Mouse (Mus musculus) heart, embryonic 13.5 days (tissue): ENCODE data around the gene Mgat3. TPM values are rescaled to one million over a fixed set of nuclear protein-coding genes. Genes with fewer than 3 reads are reported as not detected.
A peak's percentile ranks its signal among the peaks of the same experiment; 100 is the strongest.

Source experiments
- ATAC-seq: fragments of 200-750 bp; cut with Nextera tagmentation; 2 replicates; pipeline ENCODE4 v1.8.0; 2017; ENCODE audit warnings: moderate TSS enrichment; ENCODE audit not compliant: insufficient number of reproducible peaks, low FRiP score, low TSS enrichment; ENCODE audit errors: extremely low read depth
- H3K27ac ChIP-seq: fragments of 300-500 bp; sonication (generic); replicated peaks from 2 replicates; pipeline ENCODE4 v1.5.1; 2015; ENCODE audit warnings: moderate library complexity, mild to moderate bottlenecking, inconsistent platforms
- H3K27me3 ChIP-seq: fragments of 300-500 bp; sonication (generic); replicated peaks from 2 replicates; pipeline ENCODE4 v1.6.1; 2015; ENCODE audit warnings: mild to moderate bottlenecking, inconsistent platforms
- H3K36me3 ChIP-seq: fragments of 300-500 bp; sonication (generic); 2 replicates; pipeline ENCODE4 v1.6.1; 2015; ENCODE audit warnings: mild to moderate bottlenecking, inconsistent platforms
- H3K4me1 ChIP-seq: fragments of 300-500 bp; sonication (generic); 2 replicates; pipeline ENCODE4 v1.6.1; 2015; ENCODE audit warnings: inconsistent platforms
- H3K4me2 ChIP-seq: fragments of 300-500 bp; sonication (generic); 2 replicates; pipeline ENCODE4 v1.6.1; 2015; ENCODE audit warnings: inconsistent platforms, mild to moderate bottlenecking, moderate library complexity
- H3K4me3 ChIP-seq: fragments of 300-500 bp; sonication (generic); 2 replicates; pipeline ENCODE4 v1.5.1; 2015; ENCODE audit warnings: moderate library complexity, mild to moderate bottlenecking, inconsistent platforms
- H3K9ac ChIP-seq: fragments of 300-500 bp; sonication (generic); 2 replicates; pipeline ENCODE4 v1.6.1; 2015; ENCODE audit warnings: inconsistent platforms, mild to moderate bottlenecking, moderate library complexity
- H3K9me3 ChIP-seq: fragments of 300-500 bp; sonication (generic); 2 replicates; pipeline ENCODE4 v1.6.1; 2016; ENCODE audit warnings: inconsistent platforms
- WGBS: fragments of 180-500 bp; shearing (Covaris S2); methylation state at CpG from one replicate; pipeline ENCODE4 v1.1.7; 2015; ENCODE audit warnings: mixed read lengths; 5-methylcytosine and 5-hydroxymethylcytosine counted together
- polyA plus RNA-seq: library from polyadenylated mRNA; unstranded; fragments of >200 nt; fragmentation: Nextera tagmentation; extraction: Ambion mirVana; gene quantifications from 2 replicates; pipeline ENCODE4 v1.2.1, GENCODE M21; 2015

The Mgat3 gene
- polyA plus RNA-seq, 1 experiment from 2014 or later: 1.2 TPM

DNA sequence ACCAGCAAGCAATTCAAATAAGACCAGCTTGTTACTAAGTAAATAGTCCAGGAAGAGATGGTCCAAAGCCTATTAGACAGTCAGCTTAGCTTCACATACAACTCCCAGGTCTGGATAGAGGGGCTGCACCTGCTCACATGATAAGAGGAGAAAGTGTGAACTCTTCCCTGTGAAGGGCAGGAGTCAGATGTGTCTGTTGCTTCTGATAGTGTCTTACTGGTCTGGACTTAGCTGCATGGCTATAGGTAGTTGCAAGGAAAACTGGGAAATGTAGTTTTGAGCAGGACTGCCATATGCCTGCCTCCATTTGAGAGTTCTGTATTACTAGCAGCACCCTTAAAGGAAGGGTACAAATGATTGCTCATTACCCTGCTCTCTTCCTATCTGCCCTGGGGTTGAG, 40.2 kb downstream of the Mgat3 start:
- ATAC-seq: no peak
- peaks cover 8% of the 10 kb centered on the region; the same call in 1 of the 2 replicates for H3K36me3 ChIP-seq
- 0 out of 2 replicates have a peak, but pooled peaks cover 4% of the 10 kb centered on the region for H3K27me3 ChIP-seq

DNA sequence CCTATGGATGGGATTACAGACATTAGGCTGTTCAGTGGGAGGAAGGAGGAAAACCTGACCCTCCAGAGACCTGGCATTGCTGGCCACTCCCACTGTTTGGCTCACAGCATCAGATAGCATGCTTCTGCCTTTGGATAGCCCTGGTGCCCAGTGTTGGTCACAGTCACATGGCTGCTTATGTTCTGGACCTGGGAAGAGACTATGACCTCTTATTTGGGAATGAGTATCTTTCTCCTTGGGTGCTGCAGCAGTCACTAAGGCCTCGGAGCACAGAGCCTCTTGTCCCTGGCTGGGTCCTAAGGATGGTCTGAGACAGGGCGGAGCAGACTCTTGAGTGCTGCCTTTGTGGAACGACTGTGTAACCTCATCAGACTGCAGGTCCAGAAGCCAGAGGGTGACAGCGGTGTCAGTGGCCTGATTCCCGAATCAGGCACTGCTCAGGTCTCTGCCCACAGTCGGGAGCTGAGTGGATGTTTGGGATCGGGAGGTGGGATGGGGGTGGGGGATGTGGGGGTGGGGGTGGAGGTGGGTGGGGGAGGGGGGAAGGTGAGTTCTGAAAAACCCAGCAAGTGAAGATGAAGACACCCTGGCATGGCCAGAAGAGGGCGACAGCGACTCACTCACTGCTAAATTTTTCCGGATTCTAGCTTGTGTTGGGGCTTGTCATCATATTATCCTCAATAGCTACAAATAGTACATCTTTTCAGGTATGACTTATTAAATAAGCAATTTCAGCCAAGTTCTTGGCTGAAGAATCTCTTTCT, 42.4 kb downstream of the Mgat3 start:
- no peak overlapping the region for H3K4me3 ChIP-seq
- WGBS: 15% methylated on average over 10 of the region's 10 CpGs
- no peak for ATAC-seq

More for the DNA sequence above, 40.2 kb downstream of the Mgat3 start:
- H3K4me3 ChIP-seq: no peak overlapping the region
- no peaks in the 10 kb centered on the region for H3K9me3 ChIP-seq
- no peak overlapping the region for H3K9ac ChIP-seq
- no peak overlapping the region for H3K4me2 ChIP-seq
- H3K27ac ChIP-seq: no peak overlapping the region
- H3K4me1 ChIP-seq: no peaks in the 10 kb centered on the region

DNA sequence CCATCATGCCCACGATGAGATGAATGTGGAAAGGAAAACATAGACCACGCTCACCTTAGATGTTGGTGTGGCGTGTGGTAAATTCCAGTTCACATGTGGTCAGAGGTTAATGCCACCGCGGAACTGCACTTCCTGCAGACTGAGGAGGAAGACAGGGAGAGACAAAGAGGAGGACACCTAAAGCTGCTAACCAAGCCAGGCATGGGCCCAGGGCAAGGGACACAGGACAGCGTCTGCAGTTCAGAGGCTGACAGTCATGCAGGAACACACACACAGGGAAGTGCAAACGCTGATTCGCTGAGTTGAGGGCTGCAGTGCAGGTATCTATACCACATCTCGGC, 42.9 kb downstream of the Mgat3 start:
- H3K27me3 ChIP-seq: no peaks in the 10 kb centered on the region
- H3K4me3 ChIP-seq: no peak overlapping the region
- H3K27ac ChIP-seq: no peak overlapping the region
- peaks cover 8% of the 10 kb centered on the region; the same call in 1 of the 2 replicates for H3K36me3 ChIP-seq
- WGBS: 57% methylated on average over 9 of the region's 9 CpGs
- no peak overlapping the region for H3K4me2 ChIP-seq
- ATAC-seq: no peak
- H3K4me1 ChIP-seq: peaks cover 8% of the 10 kb centered on the region
- no peaks in the 10 kb centered on the region for H3K9me3 ChIP-seq
- 0 out of 2 replicates have a peak overlapping the region, but pooled peaks have one; percentile 28 for H3K9ac ChIP-seq

More for the DNA sequence above, 42.4 kb downstream of the Mgat3 start:
- H3K9ac ChIP-seq: no peak overlapping the region
- peaks cover 8% of the 10 kb centered on the region; the same call in 1 of the 2 replicates for H3K36me3 ChIP-seq
- H3K27ac ChIP-seq: no peak overlapping the region
- H3K9me3 ChIP-seq: no peaks in the 10 kb centered on the region
- 0 out of 2 replicates have a peak, but pooled peaks cover 3% of the 10 kb centered on the region for H3K27me3 ChIP-seq
- H3K4me2 ChIP-seq: no peak overlapping the region
- peaks cover 8% of the 10 kb centered on the region for H3K4me1 ChIP-seq

DNA sequence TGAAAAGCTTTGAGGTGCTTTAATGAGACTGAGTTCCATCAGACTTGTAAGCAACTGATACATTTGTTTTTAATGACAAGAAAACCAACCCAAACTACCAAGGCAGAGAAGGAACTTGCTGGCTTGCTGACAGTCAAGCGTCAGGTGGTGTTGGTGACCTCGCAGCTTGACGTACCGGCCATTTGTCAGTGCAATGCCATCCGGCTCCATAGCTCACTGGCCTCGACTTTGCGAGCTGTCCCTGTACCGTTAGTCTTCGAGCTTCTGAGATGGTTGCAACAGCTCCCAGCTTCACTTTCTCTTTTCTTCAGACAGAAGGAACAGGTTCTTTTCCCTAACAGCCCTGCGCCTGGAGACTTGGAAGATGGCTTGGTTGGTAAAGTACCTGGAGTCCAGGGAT, 44.0 kb downstream of the Mgat3 start:
- ATAC-seq: no peak
- Histone ChIP-seq H3K36me3 (no peaks in the 10 kb centered on the region; the same call in 1 of the 2 replicates), H3K27me3 (no peaks in the 10 kb centered on the region), H3K4me2 (no peak overlapping the region), H3K9me3 (no peaks in the 10 kb centered on the region), H3K9ac (no peak overlapping the region), H3K4me3 (no peak overlapping the region), H3K27ac (no peak overlapping the region), H3K4me1 (peaks cover 8% of the 10 kb centered on the region)
- 78% methylated on average over 10 of the region's 10 CpGs for WGBS

DNA sequence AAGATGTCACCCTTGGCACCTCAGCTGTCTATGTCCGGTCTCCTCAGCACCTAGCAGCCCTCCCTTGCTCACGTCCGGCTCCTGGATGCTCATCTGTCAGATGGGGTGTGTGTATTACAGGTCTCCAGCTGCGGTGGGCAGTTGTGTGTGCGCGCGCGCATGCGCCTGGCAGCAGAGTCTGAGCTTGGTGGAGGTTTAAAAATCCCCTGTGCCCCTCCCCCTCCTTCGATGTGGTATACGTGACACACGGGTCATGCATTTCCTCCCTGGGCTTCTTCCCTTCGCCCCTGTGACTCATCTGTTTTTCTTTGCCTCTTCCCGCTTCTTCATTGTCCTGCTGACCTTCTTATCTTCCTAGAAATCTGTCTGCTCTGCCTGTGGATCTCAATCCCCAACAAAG, 45.7 kb downstream of the Mgat3 start:
- no peak overlapping the region for H3K4me3 ChIP-seq

DNA sequence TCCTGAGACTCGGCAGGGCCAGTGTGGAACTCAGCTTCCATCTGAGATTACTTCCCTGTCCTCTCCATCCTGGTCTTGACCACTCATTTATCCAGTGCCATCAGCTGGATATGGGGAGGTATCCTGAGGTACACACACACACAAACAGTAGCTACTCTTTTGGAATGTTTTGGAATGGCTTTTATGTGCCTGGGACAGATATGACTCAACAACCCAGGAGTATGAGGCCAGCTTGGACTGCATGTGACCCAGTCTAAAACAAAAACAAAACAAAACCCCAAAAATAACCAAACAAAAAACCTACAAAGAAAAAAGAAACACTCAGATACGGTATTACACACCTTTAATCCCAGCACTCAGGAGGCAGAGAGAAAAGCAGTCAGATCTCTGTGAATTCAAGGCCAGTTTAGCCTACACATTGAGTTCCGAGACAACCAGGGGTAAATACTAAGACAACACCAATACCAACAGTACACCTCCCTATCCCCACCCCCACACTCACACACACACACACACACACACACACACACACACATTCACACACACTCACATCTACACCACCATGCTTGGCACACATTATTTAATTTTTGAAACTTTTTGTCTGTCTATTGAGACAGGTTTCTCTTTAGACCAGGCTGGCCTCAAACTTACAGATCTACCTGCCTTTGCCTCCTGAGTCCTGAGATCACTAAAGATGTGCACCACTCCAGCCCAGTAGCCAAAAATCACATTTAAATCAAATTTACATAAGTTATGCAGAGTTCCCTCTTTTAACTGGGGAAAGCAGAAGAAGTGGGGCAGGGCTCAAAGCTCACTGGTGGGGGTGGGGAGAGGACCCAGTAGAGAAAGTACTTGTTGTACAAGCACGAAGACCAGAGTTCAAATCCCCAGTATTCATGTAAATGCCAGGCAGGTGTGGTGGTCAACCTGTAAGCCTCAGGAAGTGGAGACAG, 46.5 kb downstream of the Mgat3 start:
- H3K9me3 ChIP-seq: no peaks in the 10 kb centered on the region
- peaks cover 20% of the 10 kb centered on the region for H3K4me1 ChIP-seq
- H3K36me3 ChIP-seq: no peaks in the 10 kb centered on the region
- no peak for ATAC-seq
- 0 out of 2 replicates have a peak overlapping the region, but pooled peaks have one; percentile 50 for H3K27ac ChIP-seq
- H3K9ac ChIP-seq: peak overlapping the region; percentile 45; the same call in 1 of the 2 replicates
- no peak overlapping the region for H3K4me3 ChIP-seq
- no peaks in the 10 kb centered on the region for H3K27me3 ChIP-seq
- H3K4me2 ChIP-seq: peak overlapping the region; percentile 51
- 60% methylated on average over 4 of the region's 4 CpGs for WGBS

More for the DNA sequence above, 45.7 kb downstream of the Mgat3 start:
- Histone ChIP-seq H3K27me3 (no peaks in the 10 kb centered on the region), H3K4me2 (peak overlapping the region; percentile 51), H3K4me1 (peaks cover 20% of the 10 kb centered on the region), H3K9me3 (no peaks in the 10 kb centered on the region), H3K9ac (peak overlapping the region; percentile 45), H3K27ac (0 out of 2 replicates have a peak overlapping the region, but pooled peaks have one; percentile 50), H3K36me3 (no peaks in the 10 kb centered on the region)
- ATAC-seq: no peak
- 31% methylated on average over 14 of the region's 14 CpGs for WGBS

DNA sequence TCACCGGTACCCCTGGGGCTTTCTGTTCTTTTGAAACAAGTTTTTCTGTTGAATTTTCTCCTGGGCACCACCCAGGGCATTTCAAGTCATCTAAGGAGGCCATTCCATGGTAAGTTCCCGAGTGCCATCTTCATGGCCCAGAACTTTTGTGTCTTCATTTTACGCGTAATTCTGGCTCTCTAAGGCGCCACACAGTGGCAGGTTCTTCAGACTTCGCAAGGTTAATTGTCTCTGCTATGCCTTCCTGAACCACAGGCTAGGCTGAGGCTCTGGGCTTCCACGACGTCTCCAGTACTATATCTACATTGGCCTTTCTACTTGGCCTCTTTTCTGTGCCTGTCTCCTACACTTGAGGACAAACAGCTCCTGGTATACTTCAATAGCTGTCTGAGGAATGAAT, 47.5 kb downstream of the Mgat3 start:
- Histone ChIP-seq H3K4me3 (no peak overlapping the region), H3K4me2 (no peak overlapping the region), H3K27me3 (no peaks in the 10 kb centered on the region), H3K9ac (no peak overlapping the region), H3K9me3 (no peaks in the 10 kb centered on the region), H3K4me1 (peaks cover 20% of the 10 kb centered on the region), H3K36me3 (no peaks in the 10 kb centered on the region), H3K27ac (no peak overlapping the region)
- WGBS: 59% methylated on average over 8 of the region's 8 CpGs
- ATAC-seq: no peak

DNA sequence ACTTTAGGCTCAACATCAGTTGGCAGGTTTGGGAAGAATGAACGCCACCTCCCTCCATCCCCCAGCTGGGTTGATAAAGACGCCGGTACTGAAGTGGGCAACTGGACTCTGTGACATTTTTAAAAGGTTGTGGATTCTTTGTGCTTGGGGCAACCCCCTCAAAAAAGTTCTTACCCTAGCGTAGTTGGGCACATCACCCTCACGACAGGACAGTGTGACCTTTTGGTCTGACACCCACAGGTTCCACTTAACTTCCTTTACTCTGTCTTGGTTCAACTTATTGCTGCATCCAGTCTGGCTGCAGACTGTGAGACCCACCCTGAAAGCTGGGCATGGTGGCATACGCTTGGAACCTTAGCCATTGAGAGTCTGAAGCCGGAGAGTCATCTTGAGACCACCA, 50.2 kb downstream of the Mgat3 start:
- WGBS: 50% methylated on average over 7 of the region's 7 CpGs
- ATAC-seq: no peak
- H3K27me3 ChIP-seq: no peaks in the 10 kb centered on the region
- H3K27ac ChIP-seq: no peak overlapping the region
- no peak overlapping the region for H3K9ac ChIP-seq
- peaks cover 20% of the 10 kb centered on the region for H3K4me1 ChIP-seq
- no peaks in the 10 kb centered on the region for H3K36me3 ChIP-seq
- H3K4me2 ChIP-seq: peak overlapping the region; percentile 20; the same call in 1 of the 2 replicates
- H3K4me3 ChIP-seq: no peak overlapping the region
- H3K9me3 ChIP-seq: no peaks in the 10 kb centered on the region

DNA sequence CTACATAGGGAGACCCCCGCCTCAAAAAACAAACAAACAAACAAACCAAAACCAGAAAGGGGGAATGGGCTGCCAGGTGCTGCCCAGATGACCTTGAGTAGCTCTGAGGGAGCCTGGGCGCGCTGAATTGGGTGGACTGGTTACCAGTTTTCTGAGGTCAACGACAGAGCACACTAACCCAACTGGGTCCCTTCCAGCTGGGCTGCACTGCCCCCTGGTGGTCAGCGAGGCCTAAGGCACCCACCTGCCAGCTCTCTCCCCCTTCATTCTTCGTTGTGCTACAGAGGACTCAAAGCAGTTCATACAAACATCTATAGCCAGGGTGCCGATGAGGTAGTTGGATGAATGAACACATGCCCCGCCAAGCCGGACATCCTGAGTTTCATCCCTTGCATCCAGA, 51.7 kb downstream of the Mgat3 start:
- H3K27ac ChIP-seq: no peak overlapping the region
- no peaks in the 10 kb centered on the region for H3K9me3 ChIP-seq
- 24% methylated on average over 9 of the region's 9 CpGs for WGBS
- ATAC-seq: no peak
- H3K4me1 ChIP-seq: peaks cover 12% of the 10 kb centered on the region
- H3K36me3 ChIP-seq: no peaks in the 10 kb centered on the region
- no peak overlapping the region for H3K4me2 ChIP-seq
- no peaks in the 10 kb centered on the region for H3K27me3 ChIP-seq
- no peak overlapping the region for H3K9ac ChIP-seq
- no peak overlapping the region for H3K4me3 ChIP-seq

DNA sequence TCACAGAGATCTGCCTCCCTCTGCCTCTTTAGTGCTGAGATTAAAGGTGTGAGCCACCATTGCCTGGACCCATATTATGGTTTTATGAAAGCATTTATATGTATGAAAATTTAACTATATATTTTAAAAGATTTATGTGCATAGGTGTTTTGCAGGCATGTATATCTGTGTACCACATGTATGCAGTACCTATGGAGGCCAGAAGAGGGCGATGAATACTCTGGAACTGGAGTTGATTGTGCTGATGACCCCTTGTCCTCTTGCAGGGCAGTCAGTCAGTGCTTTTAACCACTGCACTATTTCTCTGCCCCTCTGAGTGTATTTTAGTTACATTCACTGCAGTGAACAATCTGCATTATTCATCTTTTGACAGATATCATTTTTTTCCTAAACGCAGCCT, 52.3 kb downstream of the Mgat3 start:
- Histone ChIP-seq H3K27me3 (no peaks in the 10 kb centered on the region), H3K4me2 (no peak overlapping the region), H3K27ac (no peak overlapping the region), H3K4me1 (peaks cover 12% of the 10 kb centered on the region), H3K9me3 (no peaks in the 10 kb centered on the region), H3K9ac (no peak overlapping the region), H3K36me3 (no peaks in the 10 kb centered on the region), H3K4me3 (no peak overlapping the region)
- ATAC-seq: no peak
- 43% methylated on average over 2 of the region's 2 CpGs for WGBS

DNA sequence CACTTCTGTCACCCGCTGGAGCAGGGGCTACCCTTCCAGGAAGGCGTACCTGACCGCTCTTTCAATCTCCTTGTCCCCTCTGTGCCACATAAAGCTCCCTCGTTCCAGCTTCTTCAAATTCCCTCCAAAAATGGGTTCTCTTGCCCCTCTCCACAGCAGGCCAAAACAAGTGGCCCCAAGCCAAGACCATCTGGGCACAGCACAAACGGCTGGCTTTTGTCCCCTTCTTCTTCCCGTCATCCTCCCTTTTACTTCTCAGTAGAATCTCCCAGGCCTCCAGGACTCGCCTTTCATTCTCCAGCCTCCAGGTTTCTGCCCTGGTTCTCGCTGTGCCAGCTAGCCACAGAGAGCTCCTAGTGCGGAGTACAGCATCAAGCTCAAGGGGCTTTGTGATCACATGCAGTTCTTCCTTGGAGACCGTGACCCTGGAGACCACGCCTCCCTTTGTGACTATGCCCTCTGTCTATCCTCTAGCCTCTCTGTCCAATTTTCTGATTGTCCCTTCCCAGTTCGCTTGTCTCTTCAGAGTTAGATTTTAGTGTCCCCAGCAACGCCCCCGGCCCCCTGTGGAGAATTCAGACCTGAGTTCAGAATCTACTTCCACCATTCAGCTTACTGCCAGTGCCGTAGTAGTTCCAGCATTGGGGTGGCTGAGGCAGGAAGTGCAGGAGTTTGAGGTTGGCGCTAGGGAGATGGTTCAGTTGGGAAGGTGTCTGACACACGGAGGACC, 54.7 kb downstream of the Mgat3 start:
- WGBS: 75% methylated on average over 17 of the region's 17 CpGs
- H3K27me3 ChIP-seq: no peaks in the 10 kb centered on the region
- H3K4me1 ChIP-seq: peaks cover 13% of the 10 kb centered on the region
- H3K4me3 ChIP-seq: no peak overlapping the region
- H3K9me3 ChIP-seq: no peaks in the 10 kb centered on the region
- no peaks in the 10 kb centered on the region for H3K36me3 ChIP-seq
- H3K4me2 ChIP-seq: no peak overlapping the region
- no peak overlapping the region for H3K9ac ChIP-seq
- ATAC-seq: no peak
- H3K27ac ChIP-seq: no peak overlapping the region
